Mouse (Mus musculus) lung, postnatal 0 days (tissue): Measurements from ENCODE around the gene Mpig6b. TPM values are rescaled to one million over a fixed set of nuclear protein-coding genes. Genes with fewer than 3 reads are reported as not detected.
A peak's percentile ranks its signal among the peaks of the same experiment; 100 is the strongest.

ENCODE experiments used
- ATAC-seq: fragments of 200-750 bp; cut with Nextera tagmentation; 2 replicates; pipeline ENCODE4 v1.8.0; 2017; ENCODE audit warnings: moderate library complexity
- DNase-seq: peaks from one replicate; pipeline ENCODE4 v3.0.0-alpha.2; 2016; ENCODE audit warnings: low spot score
- H3K27ac ChIP-seq: fragments of 300-500 bp; sonication (generic); 2 replicates; pipeline ENCODE4 v1.5.1; 2014; ENCODE audit warnings: antibody characterized with exemption, mild to moderate bottlenecking, low read length, mixed read lengths
- H3K27me3 ChIP-seq: fragments of 300-500 bp; sonication (generic); replicated peaks from 2 replicates; pipeline ENCODE4 v1.6.1; 2014; ENCODE audit warnings: low read length, mixed read lengths; ENCODE audit not compliant: insufficient read depth
- H3K36me3 ChIP-seq: fragments of 300-500 bp; sonication (generic); 2 replicates; pipeline ENCODE4 v1.6.1; 2014; ENCODE audit warnings: low read length, mixed read lengths; ENCODE audit not compliant: insufficient read depth
- H3K4me1 ChIP-seq: fragments of 300-500 bp; sonication (generic); 2 replicates; pipeline ENCODE4 v1.6.1; 2014; ENCODE audit warnings: antibody characterized with exemption, low read depth, low read length, mixed read lengths; ENCODE audit not compliant: insufficient read depth
- H3K4me2 ChIP-seq: fragments of 300-500 bp; sonication (generic); replicated peaks from 2 replicates; pipeline ENCODE4 v1.6.1; 2014; ENCODE audit warnings: low read depth, mild to moderate bottlenecking, low read length, moderate library complexity, mixed read lengths
- H3K4me3 ChIP-seq: fragments of 300-500 bp; sonication (generic); 2 replicates; pipeline ENCODE4 v1.5.1; 2014; ENCODE audit warnings: low read depth, low read length
- H3K9ac ChIP-seq: fragments of 300-500 bp; sonication (generic); replicated peaks from 2 replicates; pipeline ENCODE4 v1.6.1; 2014; ENCODE audit warnings: low read depth, mild to moderate bottlenecking
- H3K9me3 ChIP-seq: fragments of 300-500 bp; sonication (generic); 2 replicates; pipeline ENCODE4 v1.6.1; 2016; ENCODE audit warnings: low read length, mixed read lengths
- CTCF ChIP-seq: IDR thresholded peaks from 2 replicates; pipeline ENCODE4 v1.5.1; 2016; ENCODE audit warnings: antibody characterized with exemption, mild to moderate bottlenecking
- EP300 ChIP-seq: IDR thresholded peaks from 2 replicates; pipeline ENCODE4 v1.6.1; 2016; ENCODE audit warnings: antibody characterized with exemption, mild to moderate bottlenecking, control low read depth
- WGBS: fragments of 180-500 bp; shearing (Covaris S2); extraction: QIAGEN DNeasy Blood & Tissue Kit; methylation state at CpG from one replicate; pipeline ENCODE4 v1.1.7; 2014; 5-methylcytosine and 5-hydroxymethylcytosine counted together
- polyA plus RNA-seq: library from polyadenylated mRNA; unstranded; fragments of >200 nt; fragmentation: Nextera tagmentation; extraction: Ambion mirVana; gene quantifications from 2 replicates; pipeline ENCODE4 v1.2.1, GENCODE M21; 2015

Mpig6b gene
- polyA plus RNA-seq, 1 experiment from 2014 or later: 2.3 TPM

DNA sequence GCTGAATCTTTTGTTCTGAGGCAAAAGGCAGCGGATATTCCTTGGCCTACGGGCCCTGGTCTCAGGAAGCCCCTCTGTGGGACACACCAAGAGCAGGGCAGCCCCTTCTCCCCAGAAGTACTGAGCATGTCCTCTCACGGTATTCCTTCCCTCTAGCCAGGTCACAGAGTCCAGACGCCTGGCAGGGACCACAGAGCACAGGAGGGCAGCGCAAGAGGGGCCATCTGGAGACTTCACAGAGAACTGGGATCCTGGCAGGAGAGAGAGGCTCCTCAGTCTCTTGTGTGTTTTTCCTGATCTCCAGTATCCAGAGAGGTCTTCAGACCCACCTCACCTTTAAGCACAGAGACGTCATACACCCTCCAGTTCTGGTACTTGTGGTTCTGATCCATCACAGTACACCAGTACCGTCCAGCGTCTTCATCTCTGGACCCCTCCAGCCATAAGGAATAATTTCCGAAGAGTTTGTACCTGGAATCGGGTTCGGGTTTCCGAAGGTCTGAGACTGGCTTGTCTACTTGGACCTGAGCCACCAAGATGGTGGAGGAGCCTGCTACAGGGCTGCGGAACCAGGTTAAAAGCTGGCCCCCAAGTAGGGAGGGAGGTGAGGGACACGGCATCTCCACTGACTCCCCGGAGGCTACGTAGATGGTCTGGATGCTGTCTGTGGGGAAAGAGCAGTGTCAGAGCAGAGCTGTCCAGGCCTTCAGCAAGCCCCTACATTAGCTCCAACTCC is 17.0 kb upstream of the Mpig6b start:
- 81% methylated on average over 16 of the region's 16 CpGs for WGBS

DNA sequence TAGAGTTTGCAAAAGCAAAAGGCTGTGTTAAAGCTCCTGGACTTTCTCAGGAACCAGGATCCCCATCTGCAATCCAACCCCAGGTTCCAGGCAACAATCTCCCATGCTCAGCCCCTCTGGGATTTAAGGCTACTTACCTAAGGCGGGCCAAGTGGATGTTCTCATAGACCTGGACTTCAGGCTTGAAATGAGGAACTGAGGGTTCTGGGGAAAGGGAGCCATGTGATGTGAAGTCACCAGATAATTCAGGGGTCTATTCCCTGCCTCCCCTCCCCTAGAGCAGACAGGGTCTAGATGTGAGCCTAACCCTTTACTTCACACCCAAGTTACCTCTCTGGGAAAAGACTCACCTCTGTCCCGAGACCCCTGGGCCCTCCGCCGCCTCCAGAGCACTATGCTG is 14.7 kb upstream of the Mpig6b start:
- ATAC-seq (no peak), DNase-seq (no peak)
- Histone ChIP-seq H3K36me3 (no peaks in the 10 kb centered on the region), H3K4me3 (no peak overlapping the region), H3K27ac (no peak overlapping the region), H3K4me1 (no peaks in the 10 kb centered on the region), H3K4me2 (no peak overlapping the region), H3K9ac (no peak overlapping the region), H3K27me3 (no peaks in the 10 kb centered on the region), H3K9me3 (no peaks in the 10 kb centered on the region)
- no peak for TF ChIP-seq EP300
- no peak for TF ChIP-seq CTCF
- 85% methylated on average over 4 of the region's 4 CpGs for WGBS

More for the DNA sequence above, 17.0 kb upstream of the Mpig6b start:
- no peak overlapping the region for H3K27ac ChIP-seq
- no peaks in the 10 kb centered on the region for H3K36me3 ChIP-seq
- H3K4me2 ChIP-seq: no peak overlapping the region
- H3K9ac ChIP-seq: no peak overlapping the region
- DNase-seq: no peak
- no peaks in the 10 kb centered on the region for H3K4me1 ChIP-seq
- no peak for ATAC-seq
- TF ChIP-seq CTCF (no peak), EP300 (no peak)
- no peaks in the 10 kb centered on the region for H3K27me3 ChIP-seq
- no peak overlapping the region for H3K4me3 ChIP-seq
- H3K9me3 ChIP-seq: no peaks in the 10 kb centered on the region

DNA sequence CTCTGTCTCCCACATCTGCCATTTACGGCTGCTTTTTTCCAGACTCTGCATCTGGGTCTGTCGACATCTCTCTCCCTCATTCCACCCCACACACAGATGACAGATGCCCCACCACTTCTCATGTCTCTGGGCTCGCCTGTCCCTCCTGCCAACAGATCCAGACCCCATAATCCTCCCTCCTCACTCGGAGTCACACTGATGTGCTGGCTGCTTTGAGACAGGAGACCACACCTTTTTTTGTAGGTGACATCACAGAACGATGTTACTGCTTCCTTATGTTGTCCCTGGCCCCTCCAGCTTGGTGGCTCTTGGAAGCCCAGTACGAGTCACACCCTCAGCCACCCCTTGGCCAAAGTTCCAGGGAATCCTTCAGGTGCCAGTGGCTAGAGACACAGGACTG is 14.3 kb upstream of the Mpig6b start:
- WGBS: 54% methylated on average over 6 of the region's 6 CpGs
- Histone ChIP-seq H3K4me3 (no peak overlapping the region), H3K27me3 (no peaks in the 10 kb centered on the region), H3K36me3 (no peaks in the 10 kb centered on the region), H3K27ac (no peak overlapping the region), H3K9ac (no peak overlapping the region), H3K4me2 (no peak overlapping the region), H3K9me3 (no peaks in the 10 kb centered on the region), H3K4me1 (no peaks in the 10 kb centered on the region)
- DNase-seq (no peak), ATAC-seq (no peak)
- TF ChIP-seq EP300 (no peak), CTCF (no peak)

DNA sequence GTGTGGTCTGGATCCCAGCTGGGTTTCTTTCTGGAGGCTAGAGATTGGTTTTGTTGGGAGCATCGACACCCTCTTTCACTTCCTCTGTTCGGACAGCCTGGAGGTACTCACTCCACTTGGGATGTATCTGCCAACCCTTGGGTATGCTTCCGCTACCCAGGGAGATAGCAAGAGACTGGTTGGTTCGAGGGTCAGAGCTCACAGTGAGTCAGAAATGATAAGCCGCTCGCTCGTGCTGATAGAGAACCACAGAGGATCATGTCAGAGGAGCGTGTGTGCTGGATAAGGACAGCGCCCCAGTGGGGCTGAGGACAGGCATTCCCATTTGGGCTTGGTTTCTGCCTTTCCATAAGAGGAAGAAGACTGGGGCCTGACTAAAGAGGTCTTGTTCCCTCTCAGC is 13.8 kb upstream of the Mpig6b start:
- Histone ChIP-seq H3K27me3 (no peaks in the 10 kb centered on the region), H3K4me1 (no peaks in the 10 kb centered on the region), H3K4me2 (no peak overlapping the region), H3K9ac (no peak overlapping the region), H3K9me3 (no peaks in the 10 kb centered on the region), H3K27ac (no peak overlapping the region), H3K36me3 (no peaks in the 10 kb centered on the region), H3K4me3 (no peak overlapping the region)
- no peak for DNase-seq
- no peak for ATAC-seq
- TF ChIP-seq CTCF (no peak), EP300 (no peak)
- 39% methylated on average over 9 of the region's 9 CpGs for WGBS

DNA sequence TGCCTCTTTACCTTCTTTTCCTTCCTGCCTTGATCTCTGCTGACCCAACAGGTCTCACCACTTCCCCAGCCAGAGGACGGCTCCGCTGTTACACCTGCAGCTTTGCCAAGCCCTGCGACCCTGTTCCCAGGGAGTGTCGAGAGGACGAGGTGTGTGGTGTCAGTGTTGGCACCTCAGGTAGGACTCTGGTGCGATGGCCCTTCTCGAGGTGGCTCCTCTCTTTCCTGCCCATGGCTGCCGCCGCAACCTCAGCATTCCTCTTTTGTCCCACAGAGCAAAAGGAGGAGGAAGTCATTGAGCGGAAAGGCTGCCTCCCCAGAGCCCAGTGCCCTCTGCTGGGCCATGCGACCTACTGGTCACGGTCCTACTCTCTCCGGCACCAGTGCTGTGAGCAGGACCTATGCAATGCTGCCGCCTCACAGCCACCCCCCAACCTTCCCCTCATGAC is 11.8 kb upstream of the Mpig6b start, which contains the start of gene Ly6g6d:
Gene Ly6g6d, minus strand, starts transcription at position 280 of the 448 bp plus-strand sequence.
- ATAC-seq (peak; percentile 95), DNase-seq (peak; percentile 88)
- no peaks in the 10 kb centered on the region for H3K9me3 ChIP-seq
- H3K27ac ChIP-seq: peak within 1 kb of the TSS; percentile 76
- H3K27me3 ChIP-seq: no peaks in the 10 kb centered on the region
- no peak for TF ChIP-seq EP300
- TF ChIP-seq CTCF: peak; percentile 85
- WGBS: 3% methylated on average over 14 of the region's 14 CpGs
- H3K4me2 ChIP-seq: peak within 1 kb of the TSS; percentile 56
- peak within 1 kb of the TSS; percentile 38 for H3K4me3 ChIP-seq
- H3K36me3 ChIP-seq: no peaks in the 10 kb centered on the region
- peak within 1 kb of the TSS; percentile 36 for H3K9ac ChIP-seq
- no peaks in the 10 kb centered on the region for H3K4me1 ChIP-seq

DNA sequence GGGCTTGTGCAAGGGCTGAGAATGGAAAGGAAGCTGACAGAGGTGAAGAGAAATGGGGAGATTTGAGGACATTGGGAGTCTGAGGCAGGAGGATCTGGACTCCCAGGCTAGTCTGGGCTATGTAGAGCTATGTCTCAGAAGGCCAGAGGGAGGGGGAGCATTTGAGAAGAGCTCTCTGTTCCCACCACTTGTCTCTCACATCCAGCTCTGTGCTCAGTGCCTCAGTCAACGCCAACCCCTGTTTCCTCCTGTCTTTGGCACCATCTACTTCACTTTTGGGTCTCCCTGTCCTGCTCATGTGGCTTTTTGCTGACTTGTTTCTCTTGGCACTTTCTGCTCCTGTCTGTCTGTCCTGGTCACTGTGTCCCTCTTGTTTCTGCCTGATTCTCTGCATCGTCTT is 11.3 kb upstream of the Mpig6b start:
- WGBS: 24% methylated on average over 2 of the region's 2 CpGs
- DNase-seq: no peak

More for the DNA sequence above, 11.3 kb upstream of the Mpig6b start:
- Histone ChIP-seq H3K36me3 (no peaks in the 10 kb centered on the region), H3K4me2 (peak overlapping the region; percentile 56), H3K4me3 (peak overlapping the region; percentile 38), H3K9ac (peak overlapping the region; percentile 36), H3K27me3 (no peaks in the 10 kb centered on the region), H3K4me1 (no peaks in the 10 kb centered on the region), H3K27ac (peak overlapping the region; percentile 76), H3K9me3 (no peaks in the 10 kb centered on the region)
- TF ChIP-seq CTCF (no peak), EP300 (no peak)
- peak; percentile 50; the same call in 1 of the 2 replicates for ATAC-seq
